20 mouse cellular contexts compared by ENCODE assay signal in genomic region chr2:30875096-30875495, GRCm38 (mm10). TPM values are rescaled to one million over a fixed set of nuclear protein-coding genes. Genes with fewer than 3 reads are reported as not detected.
DNase-seq lines count a peak whose midpoint lies in the region; ATAC-seq lines count a peak whose summit lies in the region.
"Had no signal": no experiment of that assay in that cellular context is flagged by ENCODE, and none has a peak within 500 bp of the region (broad histone marks: within the 10 kb centered on the region; RNA-seq: fewer than 3 reads in every experiment).

No protein-coding gene starts in this region.

- H3K4me1 ChIP-seq in forebrain, embryonic 14.5 days (ENCODE audit: control insufficient read depth, insufficient read depth, low read length) = peaks cover 14% of the 10 kb centered on the region; the same call in 1 of the 2 replicates
- H3K4me1 ChIP-seq in forebrain, embryonic 11.5 days (replicated peaks; ENCODE audit: control insufficient read depth, insufficient read depth, low read length) = 0 out of 2 replicates have a peak, but pooled peaks cover 2% of the 10 kb centered on the region
- peaks cover 50% of the 10 kb centered on the region for H3K4me1 ChIP-seq in hindbrain, embryonic 10.5 days (replicated peaks)
- H3K4me1 ChIP-seq in hindbrain, embryonic 11.5 days (replicated peaks; ENCODE audit: control insufficient read depth, insufficient read depth, low read length) = peaks cover 2% of the 10 kb centered on the region; the same call in 1 of the 2 replicates
- peaks cover 24% of the 10 kb centered on the region for H3K4me1 ChIP-seq in embryonic facial prominence, embryonic 11.5 days (ENCODE audit: control insufficient read depth, insufficient read depth, low read length)
- H3K4me1 ChIP-seq in limb, embryonic 12.5 days (replicated peaks) = peaks cover 65% of the 10 kb centered on the region

- H3K27ac ChIP-seq in forebrain, embryonic 14.5 days (ENCODE audit: low read depth, low read length) = 0 out of 2 replicates have a peak overlapping the region, but pooled peaks have one; percentile 11
- no peak overlapping the region for H3K27ac ChIP-seq in forebrain, embryonic 11.5 days (ENCODE audit: low read depth, low read length)
- peak overlapping the region; percentile 74 for H3K27ac ChIP-seq in hindbrain, embryonic 10.5 days
- H3K27ac ChIP-seq in hindbrain, embryonic 11.5 days (ENCODE audit: low read depth, low read length) = no peak overlapping the region
- H3K27ac ChIP-seq in embryonic facial prominence, embryonic 11.5 days (replicated peaks; ENCODE audit: low read depth, low read length) = peak overlapping the region; percentile 76
- peak overlapping the region; percentile 95 for H3K27ac ChIP-seq in limb, embryonic 12.5 days
- H3K27ac ChIP-seq: neural tube, embryonic 12.5 days had no signal

- no peak for DNase-seq in forebrain, embryonic 14.5 days (ENCODE audit: low spot score)
- DNase-seq in forebrain, embryonic 11.5 days (ENCODE audit: low spot score) = no peak
- no peak for DNase-seq in hindbrain, embryonic 10.5 days (ENCODE audit: low spot score)
- DNase-seq in hindbrain, embryonic 11.5 days (ENCODE audit: low spot score) = no peak
- no peak for DNase-seq in embryonic facial prominence, embryonic 11.5 days (ENCODE audit: low spot score)
- DNase-seq in spleen, postnatal 14 days (ENCODE audit: low spot score in 2 of 2) = no peak
- no peak for DNase-seq in retina, postnatal 1 day
- DNase-seq: adrenal gland, adult 2 months; cerebellum, adult 11 months; cerebellum, postnatal 14 days; embryo, embryonic 11 days; gastrocnemius, postnatal 14 days; liver; liver, postnatal 0 days; lung, postnatal 36 days; right cerebral cortex, postnatal 25 days; thymus, postnatal 25 days had no signal

- no peak overlapping the region for H3K9ac ChIP-seq in forebrain, embryonic 14.5 days (ENCODE audit: low read length)
- no peak overlapping the region for H3K9ac ChIP-seq in forebrain, embryonic 11.5 days (ENCODE audit: low read length)
- H3K9ac ChIP-seq in hindbrain, embryonic 11.5 days (ENCODE audit: low read depth, low read length) = no peak overlapping the region
- H3K9ac ChIP-seq in embryonic facial prominence, embryonic 11.5 days (replicated peaks; ENCODE audit: low read length) = no peak overlapping the region
- H3K9ac ChIP-seq in limb, embryonic 12.5 days (replicated peaks) = no peak overlapping the region
- H3K9ac ChIP-seq: liver, postnatal 0 days; neural tube, embryonic 12.5 days had no signal

- no peak overlapping the region for H3K4me2 ChIP-seq in forebrain, embryonic 14.5 days (ENCODE audit: low read length)
- H3K4me2 ChIP-seq in forebrain, embryonic 11.5 days (ENCODE audit: low read depth, low read length, severe bottlenecking) = no peak overlapping the region
- no peak overlapping the region for H3K4me2 ChIP-seq in hindbrain, embryonic 11.5 days (replicated peaks; ENCODE audit: low read depth, low read length)
- H3K4me2 ChIP-seq in embryonic facial prominence, embryonic 11.5 days (ENCODE audit: low read depth, low read length) = no peak overlapping the region
- H3K4me2 ChIP-seq in limb, embryonic 12.5 days = no peak overlapping the region
- H3K4me2 ChIP-seq: neural tube, embryonic 12.5 days had no signal

- H3K36me3 ChIP-seq in forebrain, embryonic 14.5 days (ENCODE audit: control insufficient read depth, insufficient read depth, low read length) = no peaks in the 10 kb centered on the region
- H3K36me3 ChIP-seq in forebrain, embryonic 11.5 days (ENCODE audit: control insufficient read depth, insufficient read depth, low read length) = no peaks in the 10 kb centered on the region
- peaks cover 18% of the 10 kb centered on the region for H3K36me3 ChIP-seq in hindbrain, embryonic 10.5 days
- H3K36me3 ChIP-seq in hindbrain, embryonic 11.5 days (ENCODE audit: control insufficient read depth, insufficient read depth, low read length) = no peaks in the 10 kb centered on the region
- 0 out of 2 replicates have a peak, but pooled peaks cover 4% of the 10 kb centered on the region for H3K36me3 ChIP-seq in embryonic facial prominence, embryonic 11.5 days (replicated peaks; ENCODE audit: control insufficient read depth, insufficient read depth, low read depth, low read length)
- peaks cover 22% of the 10 kb centered on the region for H3K36me3 ChIP-seq in limb, embryonic 12.5 days
- H3K36me3 ChIP-seq: neural tube, embryonic 12.5 days had no signal

- H3K9me3 ChIP-seq in forebrain, embryonic 14.5 days (replicated peaks; ENCODE audit: control insufficient read depth, low read length) = no peaks in the 10 kb centered on the region
- no peaks in the 10 kb centered on the region for H3K9me3 ChIP-seq in forebrain, embryonic 11.5 days (ENCODE audit: control insufficient read depth, low read length)
- no peaks in the 10 kb centered on the region for H3K9me3 ChIP-seq in hindbrain, embryonic 10.5 days
- H3K9me3 ChIP-seq in hindbrain, embryonic 11.5 days (ENCODE audit: control insufficient read depth, low read length) = no peaks in the 10 kb centered on the region
- no peaks in the 10 kb centered on the region for H3K9me3 ChIP-seq in embryonic facial prominence, embryonic 11.5 days (replicated peaks; ENCODE audit: control insufficient read depth, low read length)
- H3K9me3 ChIP-seq in limb, embryonic 12.5 days = no peaks in the 10 kb centered on the region
- H3K9me3 ChIP-seq: neural tube, embryonic 12.5 days had no signal

- ATAC-seq in forebrain, embryonic 14.5 days = no peak
- ATAC-seq in forebrain, embryonic 11.5 days (replicated peaks; ENCODE audit: low FRiP score) = no peak
- ATAC-seq in hindbrain, embryonic 11.5 days (ENCODE audit: low FRiP score) = no peak
- no peak for ATAC-seq in embryonic facial prominence, embryonic 11.5 days (replicated peaks; ENCODE audit: insufficient number of reproducible peaks, low FRiP score, low TSS enrichment, low read depth)
- ATAC-seq in limb, embryonic 12.5 days (ENCODE audit: insufficient number of reproducible peaks, insufficient read depth, low FRiP score, low TSS enrichment, low read depth) = no peak
- ATAC-seq: intestine, postnatal 0 days; liver, postnatal 0 days had no signal

- 79% methylated on average over 7 of the region's 7 CpGs for WGBS in forebrain, embryonic 14.5 days
- WGBS in forebrain, embryonic 11.5 days = 69% methylated on average over 7 of the region's 7 CpGs
- WGBS in hindbrain, embryonic 10.5 days = 59% methylated on average over 7 of the region's 7 CpGs
- 56% methylated on average over 7 of the region's 7 CpGs for WGBS in hindbrain, embryonic 11.5 days
- WGBS in embryonic facial prominence, embryonic 11.5 days = 64% methylated on average over 7 of the region's 7 CpGs
- WGBS in limb, embryonic 12.5 days = 64% methylated on average over 7 of the region's 7 CpGs

- H3K4me3 ChIP-seq in forebrain, embryonic 14.5 days (ENCODE audit: low read depth, low read length) = no peak overlapping the region
- no peak overlapping the region for H3K4me3 ChIP-seq in forebrain, embryonic 11.5 days (ENCODE audit: low read depth, low read length)
- no peak overlapping the region for H3K4me3 ChIP-seq in hindbrain, embryonic 10.5 days
- H3K4me3 ChIP-seq in hindbrain, embryonic 11.5 days (ENCODE audit: low read depth, low read length) = no peak overlapping the region
- no peak overlapping the region for H3K4me3 ChIP-seq in embryonic facial prominence, embryonic 11.5 days (ENCODE audit: low read depth, low read length)
- no peak overlapping the region for H3K4me3 ChIP-seq in limb, embryonic 12.5 days (replicated peaks)
- H3K4me3 ChIP-seq: neural tube, embryonic 12.5 days had no signal

- no peaks in the 10 kb centered on the region for H3K27me3 ChIP-seq in forebrain, embryonic 14.5 days (replicated peaks; ENCODE audit: control insufficient read depth, insufficient read depth, low read length)
- no peaks in the 10 kb centered on the region for H3K27me3 ChIP-seq in forebrain, embryonic 11.5 days (ENCODE audit: control insufficient read depth, insufficient read depth, low read length)
- H3K27me3 ChIP-seq in hindbrain, embryonic 10.5 days (ENCODE audit: insufficient read depth, poor library complexity, severe bottlenecking) = no peaks in the 10 kb centered on the region
- H3K27me3 ChIP-seq in hindbrain, embryonic 11.5 days (ENCODE audit: control insufficient read depth, insufficient read depth, low read length) = no peaks in the 10 kb centered on the region
- H3K27me3 ChIP-seq in embryonic facial prominence, embryonic 11.5 days (ENCODE audit: control insufficient read depth, insufficient read depth, low read length) = no peaks in the 10 kb centered on the region
- H3K27me3 ChIP-seq in limb, embryonic 12.5 days = no peaks in the 10 kb centered on the region
- H3K27me3 ChIP-seq: neural tube, embryonic 12.5 days had no signal

RNA-seq across cellular contexts. Expression of gene Prrx2, which starts 40.3 kb away (rescaled TPM):
- 2.9 and 3.0 TPM in 2 replicates for polyA plus RNA-seq in forebrain, embryonic 14.5 days (2014; fragmentation: Nextera tagmentation; extraction: Ambion mirVana)
- 30.8 and 33.6 TPM in 2 replicates for polyA plus RNA-seq in forebrain, embryonic 11.5 days (2014; fragmentation: Nextera tagmentation; extraction: Ambion mirVana)
- polyA plus RNA-seq in hindbrain, embryonic 10.5 days (2016; fragmentation: Nextera tagmentation; extraction: Ambion mirVana) = 40.6 and 43.3 TPM in 2 replicates
- 36.7 and 39.7 TPM in 2 replicates for polyA plus RNA-seq in hindbrain, embryonic 11.5 days (2014; fragmentation: Nextera tagmentation; extraction: Ambion mirVana)
- polyA plus RNA-seq in embryonic facial prominence, embryonic 11.5 days (2014; fragmentation: Nextera tagmentation; extraction: Ambion mirVana) = 106 and 109 TPM in 2 replicates
- polyA plus RNA-seq in limb, embryonic 12.5 days (2016; fragmentation: Nextera tagmentation; extraction: Ambion mirVana) = 194 and 201 TPM in 2 replicates

RNA-seq across cellular contexts. Expression of gene Asb6, which starts 45.0 kb away (rescaled TPM):
- 35.9 and 39.9 TPM in 2 replicates for polyA plus RNA-seq in forebrain, embryonic 14.5 days (2014; fragmentation: Nextera tagmentation; extraction: Ambion mirVana)
- 41.9 and 42.5 TPM in 2 replicates for polyA plus RNA-seq in forebrain, embryonic 11.5 days (2014; fragmentation: Nextera tagmentation; extraction: Ambion mirVana)
- 46.1 and 46.5 TPM in 2 replicates for polyA plus RNA-seq in hindbrain, embryonic 10.5 days (2016; fragmentation: Nextera tagmentation; extraction: Ambion mirVana)
- polyA plus RNA-seq in hindbrain, embryonic 11.5 days (2014; fragmentation: Nextera tagmentation; extraction: Ambion mirVana) = 26.0 and 28.5 TPM in 2 replicates
- 27.6 and 35.7 TPM in 2 replicates for polyA plus RNA-seq in embryonic facial prominence, embryonic 11.5 days (2014; fragmentation: Nextera tagmentation; extraction: Ambion mirVana)
- 44.9 and 47.4 TPM in 2 replicates for polyA plus RNA-seq in limb, embryonic 12.5 days (2016; fragmentation: Nextera tagmentation; extraction: Ambion mirVana)

RNA-seq across cellular contexts. Expression of gene Ptges, which starts 54.6 kb away (rescaled TPM):
- 2.6 and 3.3 TPM in 2 replicates for polyA plus RNA-seq in forebrain, embryonic 14.5 days (2014; fragmentation: Nextera tagmentation; extraction: Ambion mirVana)
- polyA plus RNA-seq in forebrain, embryonic 11.5 days (2014; fragmentation: Nextera tagmentation; extraction: Ambion mirVana) = 4.2 and 5.5 TPM in 2 replicates
- 10.8 and 13.3 TPM in 2 replicates for polyA plus RNA-seq in hindbrain, embryonic 10.5 days (2016; fragmentation: Nextera tagmentation; extraction: Ambion mirVana)
- 5.5 and 5.6 TPM in 2 replicates for polyA plus RNA-seq in hindbrain, embryonic 11.5 days (2014; fragmentation: Nextera tagmentation; extraction: Ambion mirVana)
- polyA plus RNA-seq in embryonic facial prominence, embryonic 11.5 days (2014; fragmentation: Nextera tagmentation; extraction: Ambion mirVana) = 9.1 and 9.3 TPM in 2 replicates
- polyA plus RNA-seq in limb, embryonic 12.5 days (2016; fragmentation: Nextera tagmentation; extraction: Ambion mirVana) = 11.5 and 12.8 TPM in 2 replicates

Comparison
In these comparisons a context has a peak if more than half of its experiments do, and no peak if none do; other contexts are left out.
1. H3K27ac ChIP-seq: peak in forebrain, embryonic 14.5 days (single experiment), hindbrain, embryonic 10.5 days (single experiment), embryonic facial prominence, embryonic 11.5 days (single experiment) and limb, embryonic 12.5 days (single experiment); none in forebrain, embryonic 11.5 days (single experiment) and hindbrain, embryonic 11.5 days (single experiment).